Mouse (Mus musculus): ENCODE data around the gene Zcchc2. TPM values are rescaled to one million over a fixed set of nuclear protein-coding genes. Genes with fewer than 3 reads are reported as not detected.

Zcchc2 gene
- 2.1 and 2.4 TPM in 2 replicates for polyA plus RNA-seq (2016; fragmentation: Nextera tagmentation; extraction: Ambion mirVana)

DNA sequence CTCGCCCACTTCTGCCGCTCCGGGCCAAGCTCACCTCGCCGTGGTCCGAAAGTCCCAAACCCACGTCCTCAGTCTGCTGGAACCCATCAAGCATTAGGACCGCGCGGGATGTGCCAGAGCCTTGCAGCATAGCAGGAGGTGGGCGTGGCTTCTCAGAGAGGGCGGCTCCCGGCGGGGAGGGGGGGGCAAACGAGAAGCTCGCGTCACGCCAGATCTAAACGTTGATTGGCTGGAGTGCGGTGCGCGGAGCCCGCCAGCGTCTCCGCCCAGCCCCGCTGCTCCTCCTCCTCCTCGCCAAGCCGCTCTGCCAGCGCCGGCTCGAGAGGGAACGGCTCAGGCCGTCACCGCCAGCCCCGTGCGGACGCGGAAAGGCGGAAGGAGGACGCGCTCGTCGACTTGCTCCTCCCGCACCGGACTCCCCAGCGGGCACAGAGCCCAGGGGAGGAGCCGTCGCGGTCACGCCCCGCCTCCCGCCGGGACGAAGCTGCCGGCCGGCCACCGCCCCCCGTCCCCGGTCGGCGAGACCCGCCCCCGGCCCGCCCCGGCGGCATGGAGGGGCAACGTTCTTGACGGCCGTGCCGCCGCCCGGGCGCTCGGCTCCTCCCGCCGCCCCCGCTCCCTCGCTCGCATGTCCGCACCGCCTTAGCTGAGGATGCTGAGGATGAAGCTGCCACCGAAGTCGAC is at the start of gene Zcchc2:
Gene Zcchc2, plus strand, starts transcription at position 269 of the 684 bp plus-strand sequence.
- DNase-seq (ENCODE audit: extremely low spot score, low spot score): peak; percentile 97
- under 1% methylated on average over 70 of the region's 83 CpGs for WGBS
- Histone ChIP-seq H3K27me3 (ENCODE audit: poor library complexity, severe bottlenecking) (peaks cover 14% of the 10 kb centered on the region), H3K4me1 (peaks cover 45% of the 10 kb centered on the region), H3K9me3 (no peaks in the 10 kb centered on the region), H3K4me3 (peak within 1 kb of the TSS; percentile 87), H3K27ac (peak within 1 kb of the TSS; percentile 91), H3K36me3 (replicated peaks) (no peaks in the 10 kb centered on the region)

DNA sequence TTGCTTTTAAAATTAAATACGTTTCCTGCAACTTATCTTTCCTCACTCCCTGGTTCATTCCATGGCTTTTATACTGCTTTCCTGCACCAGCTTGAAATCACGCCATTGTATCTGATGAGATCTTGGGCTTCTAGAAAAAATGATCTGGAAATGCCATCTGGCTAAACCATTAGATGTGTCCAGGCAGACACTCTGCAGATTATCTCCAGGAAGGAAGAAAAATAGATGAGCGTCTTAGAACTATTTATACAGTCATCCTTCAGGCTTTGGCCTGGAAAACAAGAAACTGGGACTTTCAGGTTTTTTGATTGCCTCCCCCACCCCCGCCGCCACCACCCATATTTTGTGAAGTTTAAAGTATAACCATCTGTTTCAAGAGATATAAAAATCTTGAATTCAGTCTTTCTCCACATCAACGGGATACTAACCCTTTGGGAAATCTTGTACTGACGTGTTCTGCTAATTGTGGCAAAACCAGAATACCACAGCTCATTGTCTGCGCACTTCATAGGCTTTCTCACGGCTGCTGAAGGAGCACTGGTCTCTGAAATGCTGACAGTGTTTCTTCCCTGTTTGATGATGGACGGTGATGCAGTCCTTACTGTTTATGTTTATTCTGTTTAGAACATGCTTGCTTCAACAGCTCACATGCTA is 45.2 kb upstream of the Zcchc2 start:
- no peak for DNase-seq (ENCODE audit: extremely low spot score, low spot score)
- WGBS: 87% methylated on average over 10 of the region's 10 CpGs
- Histone ChIP-seq H3K27ac (no peak overlapping the region), H3K4me1 (peaks cover 14% of the 10 kb centered on the region), H3K9me3 (no peaks in the 10 kb centered on the region), H3K36me3 (replicated peaks) (no peaks in the 10 kb centered on the region), H3K4me3 (no peak overlapping the region), H3K27me3 (ENCODE audit: poor library complexity, severe bottlenecking) (no peaks in the 10 kb centered on the region)

DNA sequence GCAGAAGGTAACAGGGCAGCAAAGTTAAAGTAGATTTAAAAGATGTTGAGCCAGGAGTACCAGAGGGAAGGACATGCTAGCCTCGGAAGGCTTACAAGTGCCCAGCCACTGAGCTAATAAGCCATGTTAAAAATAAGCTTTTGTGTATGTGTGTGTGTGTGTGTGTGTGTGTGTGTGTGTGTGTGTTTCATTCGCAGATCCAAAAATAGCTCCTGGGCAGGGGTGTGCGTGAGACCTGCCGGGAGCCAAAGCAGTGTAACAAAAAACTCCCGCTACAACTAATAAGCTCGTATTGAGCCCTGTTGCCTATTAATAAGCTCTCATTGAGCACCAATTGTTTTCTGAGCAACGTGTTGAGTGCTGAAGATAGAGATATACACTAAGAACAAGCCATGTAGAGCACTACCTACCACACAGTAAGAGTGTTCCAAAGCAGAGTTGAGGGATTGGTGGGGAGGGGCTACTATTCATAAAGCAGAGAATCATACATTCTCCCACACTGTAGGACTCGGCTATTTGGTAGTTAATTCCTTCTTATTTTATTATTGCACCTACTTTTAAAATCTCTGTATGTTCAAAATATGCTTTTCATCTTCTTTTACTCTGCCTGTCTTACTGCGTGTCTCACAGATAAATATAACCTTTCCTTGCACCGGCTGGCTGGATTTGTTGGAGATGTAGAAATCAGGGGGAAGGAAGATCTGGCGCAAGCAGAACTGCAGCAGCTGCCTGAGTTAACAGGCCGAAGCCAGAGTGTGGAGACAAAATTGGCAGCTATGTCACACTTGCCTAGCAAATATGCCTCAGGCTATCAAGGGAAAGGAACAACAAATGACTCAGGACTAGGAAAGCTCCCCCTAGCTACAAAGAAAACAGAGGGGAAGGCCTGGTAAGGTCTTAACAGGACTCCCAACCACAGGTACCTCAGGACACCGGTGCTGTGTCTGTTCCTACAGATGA is 43.3 kb upstream of the Zcchc2 start:
- 69% methylated on average over 13 of the region's 13 CpGs for WGBS
- no peak for DNase-seq (ENCODE audit: extremely low spot score, low spot score)
- no peak overlapping the region for H3K27ac ChIP-seq
- H3K27me3 ChIP-seq (ENCODE audit: poor library complexity, severe bottlenecking): no peaks in the 10 kb centered on the region
- H3K9me3 ChIP-seq: no peaks in the 10 kb centered on the region
- no peak overlapping the region for H3K4me3 ChIP-seq
- peaks cover 14% of the 10 kb centered on the region for H3K4me1 ChIP-seq
- no peaks in the 10 kb centered on the region for H3K36me3 ChIP-seq (replicated peaks)

DNA sequence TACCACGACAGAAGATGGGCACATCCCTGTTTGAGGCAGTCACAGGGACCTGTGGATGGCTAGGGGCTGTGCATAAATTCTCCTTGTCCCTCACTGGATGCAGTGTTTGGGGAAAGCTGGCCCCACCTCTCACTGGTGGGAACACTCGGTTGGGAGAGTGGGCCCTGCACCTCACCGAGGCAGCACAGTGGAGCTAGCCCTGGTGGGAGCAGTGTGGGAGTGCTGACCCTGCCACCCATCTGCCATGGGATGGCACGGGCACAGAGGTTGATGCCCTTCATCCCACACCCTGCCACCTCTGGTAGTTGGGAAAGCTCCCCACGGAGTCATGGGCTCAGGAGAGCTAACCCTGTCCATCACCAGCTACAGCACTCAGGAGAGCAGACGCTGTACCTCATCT is 41.9 kb upstream of the Zcchc2 start:
- no peak for DNase-seq (ENCODE audit: extremely low spot score, low spot score)
- WGBS: 82% methylated on average over 6 of the region's 6 CpGs
- Histone ChIP-seq H3K9me3 (no peaks in the 10 kb centered on the region), H3K27ac (no peak overlapping the region), H3K4me1 (peaks cover 14% of the 10 kb centered on the region), H3K27me3 (ENCODE audit: poor library complexity, severe bottlenecking) (no peaks in the 10 kb centered on the region), H3K36me3 (replicated peaks) (no peaks in the 10 kb centered on the region), H3K4me3 (no peak overlapping the region)

GRCm38 (mm10) chr1:105953588-105953987 is 36.6 kb upstream of the Zcchc2 start:
- Histone ChIP-seq H3K27ac (no peak overlapping the region), H3K4me1 (no peaks in the 10 kb centered on the region), H3K27me3 (ENCODE audit: poor library complexity, severe bottlenecking) (no peaks in the 10 kb centered on the region), H3K36me3 (replicated peaks) (no peaks in the 10 kb centered on the region), H3K9me3 (no peaks in the 10 kb centered on the region; the same call in 1 of the 2 replicates), H3K4me3 (no peak overlapping the region)
- DNase-seq (ENCODE audit: extremely low spot score, low spot score): no peak
- WGBS: 91% methylated on average over 2 of the region's 2 CpGs

- H3K27me3 ChIP-seq (ENCODE audit: poor library complexity, severe bottlenecking): no peaks in the 10 kb centered on the region
- H3K4me3 ChIP-seq: no peak overlapping the region
These were observed 36.2 kb upstream of the Zcchc2 start for GRCm38 (mm10) chr1:105954047-105954446.

DNA sequence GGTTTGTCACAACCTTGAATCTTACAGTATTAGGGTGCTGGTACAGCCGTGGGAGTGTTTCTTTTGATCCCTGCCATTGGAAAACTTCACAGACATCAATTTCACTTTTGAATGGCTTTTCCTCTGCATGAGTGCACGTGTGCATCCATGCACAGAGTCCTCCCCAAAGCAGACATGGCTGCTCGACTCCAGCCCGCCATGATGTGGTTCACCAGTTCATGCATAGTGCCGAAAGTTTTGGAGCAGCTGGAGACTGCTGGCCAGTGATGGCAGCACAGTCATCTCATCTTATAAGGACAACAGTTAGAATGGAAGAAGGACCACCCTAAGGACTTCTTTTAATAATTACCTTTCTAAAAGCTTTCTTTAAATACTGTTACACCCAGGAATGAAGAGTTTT is 34.1 kb upstream of the Zcchc2 start:
- 71% methylated on average over 5 of the region's 5 CpGs for WGBS

More at GRCm38 (mm10) chr1:105954047-105954446, 36.2 kb upstream of the Zcchc2 start:
- no peak for DNase-seq (ENCODE audit: extremely low spot score, low spot score)
- no peak overlapping the region for H3K27ac ChIP-seq
- no peaks in the 10 kb centered on the region for H3K36me3 ChIP-seq (replicated peaks)
- H3K9me3 ChIP-seq: no peaks in the 10 kb centered on the region; the same call in 1 of the 2 replicates
- no peaks in the 10 kb centered on the region for H3K4me1 ChIP-seq

DNA sequence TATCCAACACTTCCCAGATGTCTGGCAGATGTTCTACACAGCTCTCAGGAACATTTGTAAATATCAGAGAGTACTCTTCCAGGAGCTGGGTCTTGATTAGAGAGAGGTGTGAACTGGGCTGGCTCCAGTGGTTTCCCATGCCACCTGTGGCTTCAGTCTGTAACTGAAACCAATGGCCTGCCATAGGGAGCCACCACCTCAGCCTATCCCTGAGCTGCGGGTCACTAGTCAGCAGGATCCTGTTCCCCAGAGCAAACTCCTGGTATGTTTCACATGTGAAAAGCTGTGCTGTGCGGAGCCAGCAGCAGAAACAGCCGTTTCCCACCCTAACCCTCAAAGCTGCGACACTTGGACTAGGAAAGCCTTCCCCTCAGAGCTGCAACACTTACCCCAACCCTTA is 28.7 kb upstream of the Zcchc2 start:
- no peak for DNase-seq (ENCODE audit: extremely low spot score, low spot score)
- no peaks in the 10 kb centered on the region for H3K9me3 ChIP-seq

More for the DNA sequence above, 34.1 kb upstream of the Zcchc2 start:
- Histone ChIP-seq H3K27me3 (ENCODE audit: poor library complexity, severe bottlenecking) (no peaks in the 10 kb centered on the region), H3K4me1 (no peaks in the 10 kb centered on the region), H3K4me3 (no peak overlapping the region), H3K27ac (no peak overlapping the region), H3K9me3 (no peaks in the 10 kb centered on the region; the same call in 1 of the 2 replicates), H3K36me3 (replicated peaks) (no peaks in the 10 kb centered on the region)
- DNase-seq (ENCODE audit: extremely low spot score, low spot score): no peak

DNA sequence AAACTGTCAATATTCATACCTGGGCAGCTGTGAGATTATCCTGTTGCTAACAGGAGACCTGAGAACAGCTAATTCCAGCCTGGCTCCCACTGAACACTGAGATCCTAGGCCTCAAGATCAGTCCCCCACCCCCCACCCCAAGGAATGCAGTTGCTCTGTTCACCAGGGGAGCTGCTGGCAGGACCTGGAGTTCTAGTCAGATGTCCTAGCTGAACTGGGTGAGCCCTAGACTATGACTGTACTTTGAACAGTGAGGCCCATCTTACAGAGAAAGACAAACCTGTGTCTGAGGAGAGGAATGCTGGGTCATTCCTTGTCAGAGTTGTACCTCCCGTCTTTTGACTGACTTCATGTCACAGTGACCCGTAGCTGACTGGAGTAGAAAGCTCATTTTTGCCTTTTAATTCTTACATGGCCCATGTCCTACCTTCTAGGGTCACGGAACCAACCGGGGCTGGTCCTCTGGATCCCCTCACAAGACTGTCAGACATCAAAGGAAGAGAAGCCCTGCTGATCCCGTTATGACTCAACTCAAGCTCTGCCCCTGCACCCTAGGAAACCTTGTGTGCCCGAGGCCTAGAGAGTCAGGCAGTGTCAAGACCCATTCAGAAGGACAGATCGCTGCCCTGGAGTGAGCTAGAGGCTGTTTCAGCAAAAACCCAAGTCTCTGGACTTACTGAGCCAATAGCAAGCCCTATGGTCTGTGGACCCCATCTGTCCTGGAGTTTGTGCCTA is 28.0 kb upstream of the Zcchc2 start:
- H3K4me3 ChIP-seq: no peak overlapping the region
- H3K27me3 ChIP-seq (ENCODE audit: poor library complexity, severe bottlenecking): no peaks in the 10 kb centered on the region
- H3K9me3 ChIP-seq: no peaks in the 10 kb centered on the region
- WGBS: 71% methylated on average over 7 of the region's 7 CpGs
- no peaks in the 10 kb centered on the region for H3K36me3 ChIP-seq (replicated peaks)
- no peak for DNase-seq (ENCODE audit: extremely low spot score, low spot score)
- no peak overlapping the region for H3K27ac ChIP-seq
- no peaks in the 10 kb centered on the region for H3K4me1 ChIP-seq

More for the DNA sequence above, 28.7 kb upstream of the Zcchc2 start:
- H3K27me3 ChIP-seq (ENCODE audit: poor library complexity, severe bottlenecking): no peaks in the 10 kb centered on the region
- H3K27ac ChIP-seq: no peak overlapping the region
- no peaks in the 10 kb centered on the region for H3K36me3 ChIP-seq (replicated peaks)
- H3K4me3 ChIP-seq: no peak overlapping the region
- 78% methylated on average over 4 of the region's 4 CpGs for WGBS
- H3K4me1 ChIP-seq: no peaks in the 10 kb centered on the region

GRCm38 (mm10) chr1:105962852-105963251 is 27.4 kb upstream of the Zcchc2 start:
- 96% methylated on average over 9 of the region's 9 CpGs for WGBS
- no peak for DNase-seq (ENCODE audit: extremely low spot score, low spot score)
- H3K4me3 ChIP-seq: no peak overlapping the region

DNA sequence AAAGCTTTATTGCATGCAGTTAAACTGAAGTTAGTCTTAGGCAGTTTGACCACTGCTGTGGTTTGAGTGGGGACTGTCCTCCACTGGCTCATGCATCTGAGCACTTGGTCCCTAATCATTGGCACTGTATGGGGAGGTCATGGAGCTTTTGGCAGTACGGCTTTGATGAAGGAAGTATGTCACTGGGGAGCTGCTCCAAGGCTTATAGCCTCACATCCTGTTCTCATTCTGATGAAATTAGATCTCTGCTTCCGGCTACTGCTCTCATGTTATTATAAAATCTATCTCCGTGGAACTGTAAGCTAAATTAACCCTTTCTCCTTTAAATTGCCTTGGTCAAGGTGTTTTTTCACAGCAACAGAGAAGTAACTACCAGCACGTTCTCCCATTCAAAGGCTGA is 25.7 kb upstream of the Zcchc2 start:
- H3K27ac ChIP-seq: no peak overlapping the region
- no peak overlapping the region for H3K4me3 ChIP-seq
- no peak for DNase-seq (ENCODE audit: extremely low spot score, low spot score)
- no peaks in the 10 kb centered on the region for H3K4me1 ChIP-seq
- no peaks in the 10 kb centered on the region for H3K36me3 ChIP-seq (replicated peaks)
- H3K9me3 ChIP-seq: no peaks in the 10 kb centered on the region
- WGBS: 71% methylated on average over 4 of the region's 4 CpGs
- H3K27me3 ChIP-seq (ENCODE audit: poor library complexity, severe bottlenecking): no peaks in the 10 kb centered on the region

More at GRCm38 (mm10) chr1:105962852-105963251, 27.4 kb upstream of the Zcchc2 start:
- no peaks in the 10 kb centered on the region for H3K9me3 ChIP-seq
- no peaks in the 10 kb centered on the region for H3K36me3 ChIP-seq (replicated peaks)
- H3K27ac ChIP-seq: no peak overlapping the region
- no peaks in the 10 kb centered on the region for H3K27me3 ChIP-seq (ENCODE audit: poor library complexity, severe bottlenecking)
- no peaks in the 10 kb centered on the region for H3K4me1 ChIP-seq

- H3K27ac ChIP-seq: no peak overlapping the region
- H3K4me1 ChIP-seq: no peaks in the 10 kb centered on the region
- WGBS: 80% methylated on average over 5 of the region's 5 CpGs
- H3K9me3 ChIP-seq: no peaks in the 10 kb centered on the region
- no peaks in the 10 kb centered on the region for H3K27me3 ChIP-seq (ENCODE audit: poor library complexity, severe bottlenecking)
- H3K4me3 ChIP-seq: no peak overlapping the region
- no peak for DNase-seq (ENCODE audit: extremely low spot score, low spot score)
- no peaks in the 10 kb centered on the region for H3K36me3 ChIP-seq (replicated peaks)
These were observed 25.0 kb upstream of the Zcchc2 start for GRCm38 (mm10) chr1:105965189-105965588.

Measured in forebrain, embryonic 10.5 days (tissue).